Mouse (Mus musculus): ENCODE measurements around the gene Vmn2r46.
"Not testable (repeated sequence)": the region's sequence is repeated elsewhere in the genome, so short reads cannot be mapped to it uniquely, and the experiment has no call there.

Gene Vmn2r46

DNA sequence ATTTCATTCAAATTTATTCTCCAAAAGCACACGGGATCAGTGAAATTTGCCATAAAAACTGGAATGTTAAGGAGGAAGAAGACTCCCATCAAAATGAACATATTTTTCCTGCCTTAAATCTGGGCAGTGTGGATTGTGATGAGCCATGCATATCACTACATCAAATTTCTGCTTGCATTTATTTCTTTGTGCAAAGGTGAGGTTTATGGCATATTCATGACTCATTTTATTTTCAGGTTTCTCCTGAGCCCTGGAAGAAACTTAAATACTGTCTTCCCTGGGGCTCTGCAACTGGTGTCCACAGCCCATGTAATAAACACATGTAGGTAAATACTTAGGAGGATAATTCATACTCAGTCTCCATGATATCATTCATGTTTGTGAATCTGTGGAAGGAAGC lies at the start of gene Vmn2r46:
TSS of gene Vmn2r46 (minus strand) at position 101 of the 400 bp plus-strand sequence.
- not testable (repeated sequence) for DNase-seq

Measured in lung, postnatal 10 days (tissue).